Mouse (Mus musculus) ES-E14 (cell line): ENCODE results near the gene Hacd2.

Source experiments
- HCFC1 ChIP-seq: IDR thresholded peaks from 2 replicates; pipeline ENCODE4 v1.6.1; 2012; ENCODE audit warnings: low read length, inconsistent platforms, borderline replicate concordance; ENCODE audit not compliant: insufficient read depth
- MAFK ChIP-seq: IDR thresholded peaks from 2 replicates; pipeline ENCODE4 v1.6.1; 2014; ENCODE audit warnings: mild to moderate bottlenecking, low read depth, low read length, inconsistent platforms; ENCODE audit not compliant: insufficient read depth
- ZC3H11A ChIP-seq: IDR thresholded peaks from 2 replicates; pipeline ENCODE4 v1.6.1; 2012; ENCODE audit warnings: low read depth, mild to moderate bottlenecking, inconsistent platforms, low read length, borderline replicate concordance

DNA sequence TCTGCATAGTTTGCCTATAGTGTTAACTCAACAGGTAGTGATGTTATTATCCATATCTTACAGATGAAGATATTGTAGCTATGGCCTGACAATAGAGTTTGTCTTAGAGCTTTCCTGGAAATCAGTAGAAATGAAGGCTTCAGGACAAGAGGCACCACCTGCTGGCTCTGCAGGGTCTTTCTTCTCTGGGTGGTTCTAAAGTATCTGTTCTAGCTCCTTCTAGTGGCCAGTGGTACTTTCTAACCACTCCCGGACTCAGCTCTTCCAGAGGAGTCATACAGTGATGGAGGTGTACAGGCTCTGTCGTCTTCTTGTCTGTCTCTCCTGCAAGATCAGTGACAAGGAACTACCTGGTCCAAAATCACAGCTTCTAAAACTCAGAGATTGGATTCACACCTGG lies 46.7 kb upstream of the Hacd2 start:
- TF ChIP-seq HCFC1 = no peak
- TF ChIP-seq ZC3H11A = no peak
- no peak for TF ChIP-seq MAFK
